Mouse (Mus musculus) intestine, postnatal 0 days (tissue): ENCODE data around the gene Rrh. TPM values are rescaled to one million over a fixed set of nuclear protein-coding genes. Genes with fewer than 3 reads are reported as not detected.
A peak's percentile ranks its signal among the peaks of the same experiment; 100 is the strongest.

Source experiments
- ATAC-seq: fragments of 200-750 bp; cut with Nextera tagmentation; 2 replicates; pipeline ENCODE4 v1.8.0; 2017; ENCODE audit warnings: mild to moderate bottlenecking, moderate TSS enrichment, moderate library complexity
- H3K27ac ChIP-seq: fragments of 300-500 bp; sonication (generic); 2 replicates; pipeline ENCODE4 v1.5.1; 2014; ENCODE audit warnings: mild to moderate bottlenecking, low read depth, low read length, moderate library complexity
- H3K27me3 ChIP-seq: fragments of 300-500 bp; sonication (generic); replicated peaks from 2 replicates; pipeline ENCODE4 v1.6.1; 2014; ENCODE audit warnings: low read length, mixed read lengths; ENCODE audit not compliant: control insufficient read depth, insufficient read depth
- H3K36me3 ChIP-seq: fragments of 300-500 bp; sonication (generic); 2 replicates; pipeline ENCODE4 v1.6.1; 2014; ENCODE audit warnings: mild to moderate bottlenecking, moderate library complexity; ENCODE audit not compliant: control insufficient read depth, insufficient read depth
- H3K4me1 ChIP-seq: fragments of 300-500 bp; sonication (generic); replicated peaks from 2 replicates; pipeline ENCODE4 v1.6.1; 2014; ENCODE audit warnings: antibody characterized with exemption, low read length, mixed read lengths; ENCODE audit not compliant: control insufficient read depth, insufficient read depth
- H3K4me2 ChIP-seq: fragments of 300-500 bp; sonication (generic); replicated peaks from 2 replicates; pipeline ENCODE4 v1.6.1; 2014; ENCODE audit warnings: low read depth, mild to moderate bottlenecking, moderate library complexity
- H3K4me3 ChIP-seq: fragments of 300-500 bp; sonication (generic); 2 replicates; pipeline ENCODE4 v1.5.1; 2014; ENCODE audit warnings: low read depth, low read length
- H3K9ac ChIP-seq: fragments of 300-500 bp; sonication (generic); 2 replicates; pipeline ENCODE4 v1.6.1; 2014; ENCODE audit warnings: mild to moderate bottlenecking, low read depth, low read length
- H3K9me3 ChIP-seq: fragments of 300-500 bp; sonication (generic); 2 replicates; pipeline ENCODE4 v1.6.1; 2016; ENCODE audit warnings: mixed run types; ENCODE audit not compliant: control insufficient read depth
- CTCF ChIP-seq: sonication (generic); IDR thresholded peaks from 2 replicates; pipeline ENCODE4 v1.5.1; 2016; ENCODE audit warnings: low read depth, mild to moderate bottlenecking, control low read depth, antibody characterized with exemption, moderate library complexity
- WGBS: fragments of 180-500 bp; shearing (Covaris S2); extraction: QIAGEN DNeasy Blood & Tissue Kit; methylation state at CpG from one replicate; pipeline ENCODE4 v1.1.7; 2014; 5-methylcytosine and 5-hydroxymethylcytosine counted together
- polyA plus RNA-seq: library from polyadenylated mRNA; unstranded; fragments of >200 nt; fragmentation: Nextera tagmentation; extraction: Ambion mirVana; gene quantifications from 2 replicates; pipeline ENCODE4 v1.2.1, GENCODE M21; 2015

Gene Rrh
- polyA plus RNA-seq = 0.12 TPM in 1 of 2 replicates, not detected in the other

DNA sequence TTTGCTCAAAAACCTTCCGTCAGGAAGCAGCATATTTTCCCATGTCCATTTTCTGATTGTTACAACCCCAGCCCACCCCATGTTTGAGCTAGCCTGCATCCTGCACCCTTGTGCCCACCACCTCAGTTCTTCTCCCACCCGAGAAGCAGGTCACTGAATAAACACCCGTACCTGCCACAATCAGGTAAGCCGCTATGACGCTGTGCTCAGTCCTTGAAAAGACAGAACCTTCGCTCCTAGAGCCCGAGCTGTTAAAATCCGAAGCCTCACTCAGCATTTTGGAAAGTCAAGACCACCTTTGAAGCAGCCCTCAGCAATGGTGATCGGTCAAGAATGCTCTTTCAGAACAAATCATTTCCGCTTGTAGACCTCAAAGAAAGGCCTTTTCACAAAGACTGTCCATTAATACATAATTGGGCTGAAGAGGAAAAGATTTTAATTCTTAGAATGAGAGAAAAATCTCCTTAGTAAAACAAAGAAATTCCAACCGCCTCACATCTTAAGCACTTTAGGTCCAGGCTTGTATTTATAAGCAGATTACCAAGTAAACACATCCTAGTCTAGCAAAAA is at the start of gene Rrh:
Gene Rrh, minus strand, starts transcription at position 382 of the 570 bp plus-strand sequence.
- no peaks in the 10 kb centered on the region for H3K9me3 ChIP-seq
- WGBS = 92% methylated on average over 11 of the region's 11 CpGs
- no peaks in the 10 kb centered on the region for H3K4me1 ChIP-seq
- no peak within 1 kb of the TSS for H3K4me2 ChIP-seq
- H3K36me3 ChIP-seq = peaks cover 20% of the 10 kb centered on the region
- no peak within 1 kb of the TSS for H3K9ac ChIP-seq
- H3K27ac ChIP-seq = no peak within 1 kb of the TSS
- no peak for ATAC-seq
- H3K27me3 ChIP-seq = no peaks in the 10 kb centered on the region
- no peak for TF ChIP-seq CTCF
- H3K4me3 ChIP-seq = no peak within 1 kb of the TSS

GRCm38 (mm10) chr3:129863698-129864097 is 41.3 kb upstream of the Rrh start:
- H3K27me3 ChIP-seq = no peaks in the 10 kb centered on the region
- 54% methylated on average over 14 of the region's 14 CpGs for WGBS
- H3K4me1 ChIP-seq = no peaks in the 10 kb centered on the region
- 0 out of 2 replicates have a peak, but pooled peaks cover 5% of the 10 kb centered on the region for H3K36me3 ChIP-seq
- H3K4me3 ChIP-seq = no peak overlapping the region
- no peak for ATAC-seq
- H3K27ac ChIP-seq = no peak overlapping the region
- H3K9ac ChIP-seq = no peak overlapping the region
- 0 out of 2 replicates have a peak, but pooled peaks cover 3% of the 10 kb centered on the region for H3K9me3 ChIP-seq
- peak; percentile 81 for TF ChIP-seq CTCF
- H3K4me2 ChIP-seq = no peak overlapping the region

DNA sequence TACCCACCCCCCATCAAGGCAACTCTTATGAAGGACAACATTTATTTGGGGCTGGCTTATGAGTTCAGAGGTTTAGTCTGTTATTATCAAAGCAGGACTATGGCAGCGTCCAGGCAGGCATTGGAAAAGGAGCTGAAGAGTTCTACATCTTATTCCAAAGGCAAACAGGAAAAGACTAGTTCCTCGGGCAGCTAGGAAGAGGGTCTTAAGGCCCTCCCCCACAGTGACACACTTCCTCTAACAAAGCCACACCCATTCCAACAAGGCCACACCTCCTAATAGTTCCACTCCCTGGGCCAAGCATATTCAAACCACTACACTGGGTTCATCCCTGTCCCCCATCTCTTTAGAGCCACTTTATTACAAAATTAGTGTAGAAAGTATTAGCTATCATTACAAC is 40.2 kb upstream of the Rrh start:
- H3K27me3 ChIP-seq = no peaks in the 10 kb centered on the region
- H3K4me2 ChIP-seq = no peak overlapping the region
- H3K9me3 ChIP-seq = 0 out of 2 replicates have a peak, but pooled peaks cover 3% of the 10 kb centered on the region
- TF ChIP-seq CTCF = no peak
- no peak overlapping the region for H3K4me3 ChIP-seq
- 69% methylated on average over 2 of the region's 2 CpGs for WGBS
- no peak overlapping the region for H3K27ac ChIP-seq
- no peak overlapping the region for H3K9ac ChIP-seq
- 0 out of 2 replicates have a peak, but pooled peaks cover 5% of the 10 kb centered on the region for H3K36me3 ChIP-seq
- ATAC-seq = no peak
- H3K4me1 ChIP-seq = no peaks in the 10 kb centered on the region

GRCm38 (mm10) chr3:129846846-129847245 is 24.5 kb upstream of the Rrh start:
- no peak overlapping the region for H3K9ac ChIP-seq
- H3K9me3 ChIP-seq = no peaks in the 10 kb centered on the region
- no peak for TF ChIP-seq CTCF
- 76% methylated on average over 7 of the region's 7 CpGs for WGBS
- no peak overlapping the region for H3K27ac ChIP-seq
- H3K36me3 ChIP-seq = no peaks in the 10 kb centered on the region
- no peak overlapping the region for H3K4me3 ChIP-seq
- no peak for ATAC-seq
- no peaks in the 10 kb centered on the region for H3K4me1 ChIP-seq
- no peaks in the 10 kb centered on the region for H3K27me3 ChIP-seq
- no peak overlapping the region for H3K4me2 ChIP-seq

DNA sequence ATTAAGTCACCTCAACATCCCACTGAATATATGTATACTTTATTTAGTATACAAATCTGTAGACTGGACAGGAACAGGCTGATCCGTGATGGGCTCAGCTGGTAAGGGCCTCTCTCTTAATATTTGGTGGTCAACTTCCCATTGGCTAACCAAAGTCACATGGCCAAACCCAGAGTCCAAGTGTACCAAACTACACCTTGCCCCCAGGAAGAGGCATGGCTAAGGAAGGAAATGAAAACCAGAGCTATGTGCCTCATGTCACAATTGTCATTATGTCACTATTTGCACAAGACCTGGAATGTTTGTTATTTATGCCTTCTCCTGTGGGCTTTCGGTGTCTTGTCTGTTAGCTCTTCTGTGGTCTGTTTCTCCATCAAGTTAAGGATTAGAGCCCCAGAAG is 23.5 kb upstream of the Rrh start:
- no peak overlapping the region for H3K9ac ChIP-seq
- no peak overlapping the region for H3K4me3 ChIP-seq
- H3K27me3 ChIP-seq = no peaks in the 10 kb centered on the region
- no peaks in the 10 kb centered on the region for H3K9me3 ChIP-seq
- WGBS = 69% methylated on average over 2 of the region's 2 CpGs
- no peak for ATAC-seq
- H3K4me1 ChIP-seq = no peaks in the 10 kb centered on the region
- TF ChIP-seq CTCF = no peak
- no peak overlapping the region for H3K4me2 ChIP-seq
- H3K27ac ChIP-seq = no peak overlapping the region
- H3K36me3 ChIP-seq = no peaks in the 10 kb centered on the region

- Histone ChIP-seq H3K27ac (no peak overlapping the region), H3K9me3 (no peaks in the 10 kb centered on the region), H3K4me3 (no peak overlapping the region), H3K9ac (no peak overlapping the region), H3K36me3 (no peaks in the 10 kb centered on the region), H3K4me2 (peak overlapping the region; percentile 43; the same call in 1 of the 2 replicates), H3K4me1 (no peaks in the 10 kb centered on the region), H3K27me3 (no peaks in the 10 kb centered on the region)
- no peak for TF ChIP-seq CTCF
- ATAC-seq = no peak
- 40% methylated on average over 7 of the region's 7 CpGs for WGBS
These were observed 15.6 kb upstream of the Rrh start for GRCm38 (mm10) chr3:129838017-129838416.
